Mouse (Mus musculus): ENCODE data around the gene Slamf9. TPM values are rescaled to one million over a fixed set of nuclear protein-coding genes. Genes with fewer than 3 reads are reported as not detected.

The Slamf9 gene
- polyA plus RNA-seq, 1 experiment from 2014 or later = 0.59 TPM

GRCm38 (mm10) chr1:172469810-172470448 lies 5.2 kb upstream of the Slamf9 start:
- WGBS = 51% methylated on average over 8 of the region's 8 CpGs
- Histone ChIP-seq H3K27me3 (ENCODE audit: control insufficient read depth, insufficient read depth, low read length) (no peaks in the 10 kb centered on the region), H3K4me1 (ENCODE audit: control insufficient read depth, insufficient read depth, low read length) (peaks cover 7% of the 10 kb centered on the region; the same call in 1 of the 2 replicates)

GRCm38 (mm10) chr1:172472909-172473308 lies 2.2 kb upstream of the Slamf9 start:
- ATAC-seq (ENCODE audit: insufficient read depth, low FRiP score) = no peak
- Histone ChIP-seq H3K36me3 (ENCODE audit: control insufficient read depth, insufficient read depth, low read length) (no peaks in the 10 kb centered on the region), H3K9ac (ENCODE audit: low read length) (no peak overlapping the region), H3K27me3 (ENCODE audit: control insufficient read depth, insufficient read depth, low read length) (no peaks in the 10 kb centered on the region), H3K27ac (ENCODE audit: low read length) (no peak overlapping the region), H3K4me2 (ENCODE audit: low read depth, low read length) (no peak overlapping the region), H3K4me1 (ENCODE audit: control insufficient read depth, insufficient read depth, low read length) (peaks cover 9% of the 10 kb centered on the region; the same call in 1 of the 2 replicates), H3K9me3 (replicated peaks; ENCODE audit: control insufficient read depth, low read length) (no peaks in the 10 kb centered on the region), H3K4me3 (replicated peaks; ENCODE audit: low read length) (no peak overlapping the region)

More at GRCm38 (mm10) chr1:172469810-172470448, 5.2 kb upstream of the Slamf9 start:
- Histone ChIP-seq H3K27ac (ENCODE audit: low read length) (no peak overlapping the region), H3K4me2 (ENCODE audit: low read depth, low read length) (no peak overlapping the region), H3K9me3 (replicated peaks; ENCODE audit: control insufficient read depth, low read length) (no peaks in the 10 kb centered on the region), H3K9ac (ENCODE audit: low read length) (no peak overlapping the region), H3K36me3 (ENCODE audit: control insufficient read depth, insufficient read depth, low read length) (no peaks in the 10 kb centered on the region), H3K4me3 (replicated peaks; ENCODE audit: low read length) (no peak overlapping the region)
- no peak for ATAC-seq (ENCODE audit: insufficient read depth, low FRiP score)

GRCm38 (mm10) chr1:172474196-172474595 lies 962 bp upstream of the Slamf9 start:
- no peak overlapping the region for H3K9ac ChIP-seq (ENCODE audit: low read length)
- ATAC-seq (ENCODE audit: insufficient read depth, low FRiP score) = no peak

GRCm38 (mm10) chr1:172478020-172478419 lies 2.9 kb downstream of the Slamf9 start:
- H3K4me2 ChIP-seq (ENCODE audit: low read depth, low read length) = no peak overlapping the region
- H3K27me3 ChIP-seq (ENCODE audit: control insufficient read depth, insufficient read depth, low read length) = no peaks in the 10 kb centered on the region
- no peaks in the 10 kb centered on the region for H3K36me3 ChIP-seq (ENCODE audit: control insufficient read depth, insufficient read depth, low read length)
- H3K4me1 ChIP-seq (ENCODE audit: control insufficient read depth, insufficient read depth, low read length) = peaks cover 10% of the 10 kb centered on the region
- 82% methylated on average over 5 of the region's 5 CpGs for WGBS
- H3K27ac ChIP-seq (ENCODE audit: low read length) = no peak overlapping the region
- ATAC-seq (ENCODE audit: insufficient read depth, low FRiP score) = no peak
- H3K9ac ChIP-seq (ENCODE audit: low read length) = no peak overlapping the region
- no peaks in the 10 kb centered on the region for H3K9me3 ChIP-seq (replicated peaks; ENCODE audit: control insufficient read depth, low read length)
- H3K4me3 ChIP-seq (replicated peaks; ENCODE audit: low read length) = no peak overlapping the region

More at GRCm38 (mm10) chr1:172474196-172474595, 962 bp upstream of the Slamf9 start:
- Histone ChIP-seq H3K4me3 (replicated peaks; ENCODE audit: low read length) (no peak overlapping the region), H3K27me3 (ENCODE audit: control insufficient read depth, insufficient read depth, low read length) (no peaks in the 10 kb centered on the region), H3K4me1 (ENCODE audit: control insufficient read depth, insufficient read depth, low read length) (peaks cover 9% of the 10 kb centered on the region; the same call in 1 of the 2 replicates), H3K27ac (ENCODE audit: low read length) (no peak overlapping the region), H3K9me3 (replicated peaks; ENCODE audit: control insufficient read depth, low read length) (no peaks in the 10 kb centered on the region), H3K4me2 (ENCODE audit: low read depth, low read length) (no peak overlapping the region), H3K36me3 (ENCODE audit: control insufficient read depth, insufficient read depth, low read length) (no peaks in the 10 kb centered on the region)
- 73% methylated on average over 3 of the region's 3 CpGs for WGBS

GRCm38 (mm10) chr1:172480376-172480775 lies 5.2 kb downstream of the Slamf9 start:
- H3K36me3 ChIP-seq (ENCODE audit: control insufficient read depth, insufficient read depth, low read length) = no peaks in the 10 kb centered on the region
- no peaks in the 10 kb centered on the region for H3K9me3 ChIP-seq (replicated peaks; ENCODE audit: control insufficient read depth, low read length)
- WGBS = 92% methylated on average over 4 of the region's 4 CpGs
- H3K27ac ChIP-seq (ENCODE audit: low read length) = no peak overlapping the region
- H3K9ac ChIP-seq (ENCODE audit: low read length) = no peak overlapping the region
- ATAC-seq (ENCODE audit: insufficient read depth, low FRiP score) = no peak
- no peak overlapping the region for H3K4me3 ChIP-seq (replicated peaks; ENCODE audit: low read length)
- peaks cover 20% of the 10 kb centered on the region for H3K4me1 ChIP-seq (ENCODE audit: control insufficient read depth, insufficient read depth, low read length)
- no peaks in the 10 kb centered on the region for H3K27me3 ChIP-seq (ENCODE audit: control insufficient read depth, insufficient read depth, low read length)
- H3K4me2 ChIP-seq (ENCODE audit: low read depth, low read length) = no peak overlapping the region

- H3K27me3 ChIP-seq (ENCODE audit: control insufficient read depth, insufficient read depth, low read length) = no peaks in the 10 kb centered on the region
- no peaks in the 10 kb centered on the region for H3K9me3 ChIP-seq (replicated peaks; ENCODE audit: control insufficient read depth, low read length)
- no peak for ATAC-seq (ENCODE audit: insufficient read depth, low FRiP score)
- peak overlapping the region; percentile 80 for H3K4me2 ChIP-seq (ENCODE audit: low read depth, low read length)
- H3K4me3 ChIP-seq (replicated peaks; ENCODE audit: low read length) = peak overlapping the region; percentile 65
- peak overlapping the region; percentile 73 for H3K9ac ChIP-seq (ENCODE audit: low read length)
- H3K36me3 ChIP-seq (ENCODE audit: control insufficient read depth, insufficient read depth, low read length) = no peaks in the 10 kb centered on the region
- 11% methylated on average over 13 of the region's 13 CpGs for WGBS
- H3K27ac ChIP-seq (ENCODE audit: low read length) = peak overlapping the region; percentile 82
- peaks cover 20% of the 10 kb centered on the region for H3K4me1 ChIP-seq (ENCODE audit: control insufficient read depth, insufficient read depth, low read length)
Observed at GRCm38 (mm10) chr1:172481111-172481510, 6.0 kb downstream of the Slamf9 start.

- Histone ChIP-seq H3K9me3 (replicated peaks; ENCODE audit: control insufficient read depth, low read length) (no peaks in the 10 kb centered on the region), H3K36me3 (ENCODE audit: control insufficient read depth, insufficient read depth, low read length) (no peaks in the 10 kb centered on the region), H3K4me2 (ENCODE audit: low read depth, low read length) (peak within 1 kb of the TSS; percentile 80), H3K4me1 (ENCODE audit: control insufficient read depth, insufficient read depth, low read length) (peaks cover 20% of the 10 kb centered on the region), H3K4me3 (replicated peaks; ENCODE audit: low read length) (peak within 1 kb of the TSS; percentile 65), H3K9ac (ENCODE audit: low read length) (peak within 1 kb of the TSS; percentile 73), H3K27ac (ENCODE audit: low read length) (peak within 1 kb of the TSS; percentile 94), H3K27me3 (ENCODE audit: control insufficient read depth, insufficient read depth, low read length) (no peaks in the 10 kb centered on the region)
- ATAC-seq (ENCODE audit: insufficient read depth, low FRiP score) = peak; percentile 91
- under 1% methylated on average over 37 of the region's 38 CpGs for WGBS
Observed at GRCm38 (mm10) chr1:172481540-172482280, 6.6 kb downstream of the Slamf9 start, which contains the start of gene Igsf9. Gene Igsf9, plus strand, starts transcription at chr1:172481788.

- Histone ChIP-seq H3K27ac (ENCODE audit: low read length) (peak overlapping the region; percentile 94; the same call in 1 of the 2 replicates), H3K36me3 (ENCODE audit: control insufficient read depth, insufficient read depth, low read length) (no peaks in the 10 kb centered on the region)
Observed at GRCm38 (mm10) chr1:172482518-172483360, 7.6 kb downstream of the Slamf9 start.

More at GRCm38 (mm10) chr1:172482518-172483360, 7.6 kb downstream of the Slamf9 start:
- WGBS = 5% methylated on average over 12 of the region's 12 CpGs
- Histone ChIP-seq H3K9me3 (replicated peaks; ENCODE audit: control insufficient read depth, low read length) (no peaks in the 10 kb centered on the region), H3K27me3 (ENCODE audit: control insufficient read depth, insufficient read depth, low read length) (no peaks in the 10 kb centered on the region), H3K4me1 (ENCODE audit: control insufficient read depth, insufficient read depth, low read length) (peaks cover 20% of the 10 kb centered on the region), H3K4me3 (replicated peaks; ENCODE audit: low read length) (peak overlapping the region; percentile 65), H3K4me2 (ENCODE audit: low read depth, low read length) (peak overlapping the region; percentile 80), H3K9ac (ENCODE audit: low read length) (peak overlapping the region; percentile 73)
- no peak for ATAC-seq (ENCODE audit: insufficient read depth, low FRiP score)

Data from stomach, embryonic 16.5 days (tissue).